Mouse (Mus musculus) 416B (cell line): ENCODE measurements at regions not wholly inside any gene's neighbourhood (a gene's known extent, or its start where the extent isn't known, plus 50 kb on each side); places are given as distances from the start of the nearest gene placed in this dataset.

Experiments
- DNase-seq: peaks from one replicate; pipeline ENCODE4 v3.0.0; 2011; ENCODE audit warnings: low read depth

DNA sequence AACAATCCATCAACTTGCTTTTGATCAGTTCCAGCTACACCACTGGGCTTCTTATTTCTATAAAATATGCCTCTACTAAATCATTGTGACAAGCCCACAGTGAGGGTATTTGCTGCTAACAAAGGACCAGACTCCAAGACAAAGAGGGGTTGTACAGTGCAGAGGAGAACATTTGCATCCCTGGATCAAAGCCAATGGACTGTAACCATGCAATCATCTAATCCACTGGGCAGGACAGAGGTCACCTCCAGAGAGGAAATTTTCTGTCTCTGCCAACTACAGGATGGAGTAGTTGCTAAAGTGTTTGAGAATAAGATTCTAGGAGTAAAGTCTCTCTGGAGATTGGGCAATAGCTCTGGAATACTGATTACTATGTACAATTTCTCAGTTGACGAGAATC is 272.9 kb downstream of the Cox7c start:
- DNase-seq: no peak

DNA sequence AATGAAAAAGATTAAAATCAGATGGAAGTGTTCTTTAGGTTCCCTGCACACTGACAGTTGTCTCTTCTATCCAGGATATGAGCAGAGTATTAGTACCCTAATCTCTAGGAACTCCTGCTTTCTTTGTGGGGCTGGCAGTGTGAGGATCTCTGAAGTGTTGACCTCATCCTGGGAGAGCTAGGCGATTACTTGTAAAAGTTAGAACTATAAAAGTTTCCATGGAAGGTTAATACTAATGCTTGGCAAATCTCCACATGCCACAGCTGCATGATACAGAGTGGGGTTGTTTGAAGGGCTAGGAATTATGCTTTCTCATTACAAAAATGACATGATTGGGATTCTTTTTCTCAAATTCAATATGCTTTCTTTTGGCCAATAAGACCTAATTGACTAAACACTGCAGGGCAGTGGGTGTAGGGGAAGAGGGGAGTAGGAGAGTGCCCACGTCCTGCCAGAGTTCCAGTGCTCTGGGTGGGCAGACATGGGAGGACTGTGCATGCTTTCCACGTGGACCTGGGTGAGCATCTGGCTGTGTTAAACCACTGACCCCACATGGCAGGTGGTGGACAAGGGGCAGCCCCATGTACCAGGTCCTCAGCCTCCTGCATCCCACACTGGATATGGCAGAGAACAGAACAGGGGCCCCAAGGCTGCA is 275.6 kb downstream of the Cox7c start:
- no peak for DNase-seq

DNA sequence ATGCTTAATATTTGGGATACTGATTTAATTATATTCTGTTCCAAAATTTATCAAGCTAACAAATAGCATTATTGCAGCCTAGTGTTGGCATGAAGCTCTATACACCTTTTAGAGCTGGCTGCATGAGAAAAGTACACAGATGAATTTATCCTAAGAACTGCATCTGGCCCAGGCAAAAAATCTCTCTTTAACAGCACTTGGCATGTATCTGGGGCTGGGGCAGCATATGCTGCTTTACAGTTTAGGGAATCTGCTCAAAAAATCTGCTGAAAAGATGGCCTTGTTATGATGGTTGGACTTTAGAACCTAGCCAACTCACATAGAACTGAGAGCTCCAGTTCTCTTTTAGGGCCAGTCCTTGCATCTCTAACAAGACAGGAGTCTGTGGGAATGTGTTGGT is 276.2 kb downstream of the Cox7c start:
- DNase-seq: no peak

DNA sequence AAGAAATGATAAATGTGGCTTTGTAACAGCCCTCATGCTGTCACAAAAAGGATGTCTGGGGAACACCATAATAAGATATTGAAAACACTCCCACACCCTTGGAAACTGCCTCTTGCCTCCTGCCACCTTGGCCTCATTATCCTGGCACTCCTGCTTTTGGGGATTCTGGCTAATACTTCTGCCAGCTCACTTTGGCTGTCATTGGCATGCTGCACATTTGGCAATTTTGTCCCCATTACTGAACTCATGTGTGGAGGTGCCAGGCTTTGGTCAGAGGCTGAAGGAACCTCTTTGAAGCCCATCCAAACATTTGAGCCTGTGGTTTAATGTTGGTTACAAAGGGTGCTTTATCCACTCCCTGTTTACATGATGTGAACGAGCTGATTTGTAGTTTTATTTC is 278.2 kb downstream of the Cox7c start:
- DNase-seq: no peak

DNA sequence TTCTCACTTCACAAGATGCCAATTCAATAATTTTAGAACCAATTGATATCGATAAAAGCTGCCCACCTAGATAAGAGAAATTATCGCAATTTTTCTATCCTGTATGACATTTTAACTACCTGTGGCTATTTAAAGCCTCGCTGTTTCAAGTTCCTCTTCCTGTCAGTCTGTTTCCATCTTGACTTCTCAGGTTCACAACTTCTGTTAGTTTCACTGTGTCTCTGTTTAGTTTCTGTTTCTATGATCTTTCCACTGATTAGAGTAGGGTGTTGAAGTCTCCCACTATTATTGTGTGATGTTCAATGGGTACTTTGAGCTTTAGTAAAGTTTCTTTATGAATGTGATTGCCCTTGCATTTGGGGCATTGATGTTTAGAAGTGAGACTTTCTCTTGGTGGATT is 322.1 kb downstream of the Cox7c start:
- peak; percentile 21 for DNase-seq

DNA sequence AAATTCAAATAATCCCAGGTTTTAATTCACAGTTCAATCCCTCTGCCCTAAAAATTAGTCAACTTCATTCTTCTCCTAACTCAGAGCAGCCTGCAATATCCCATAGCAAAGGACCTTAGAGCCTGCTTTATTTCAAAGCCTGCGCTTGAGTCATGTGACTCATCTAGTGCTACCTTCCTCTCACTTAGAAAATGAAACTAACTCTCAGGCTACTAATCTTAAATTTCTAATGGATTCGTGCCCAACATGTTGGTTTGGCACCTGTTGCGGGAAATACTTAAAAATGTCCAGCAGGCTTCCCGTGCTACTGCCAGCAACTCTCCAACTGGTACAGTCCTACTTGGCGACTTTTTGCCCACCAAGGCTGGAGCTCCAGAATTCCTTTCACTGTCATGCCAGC is 322.6 kb downstream of the Cox7c start:
- peak; percentile 47 for DNase-seq

DNA sequence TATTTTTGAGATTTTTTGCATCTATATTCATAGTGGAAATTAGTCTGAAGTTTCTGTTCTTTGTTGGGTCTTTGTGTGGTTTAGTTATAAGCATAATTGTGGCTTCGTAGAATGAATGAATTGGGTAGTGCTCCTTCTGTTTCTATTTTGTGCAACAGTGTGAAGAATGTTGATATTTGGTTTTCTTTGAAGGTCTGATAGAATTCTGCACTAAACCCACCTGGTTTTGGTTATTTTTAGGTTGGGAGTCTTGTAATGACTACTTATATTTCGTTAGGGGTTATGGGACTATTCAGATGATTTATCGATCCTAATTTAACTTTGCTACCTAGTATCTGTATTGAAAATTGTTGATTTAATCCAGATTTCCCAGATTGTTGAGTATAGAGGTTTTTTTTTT is 326.4 kb downstream of the Cox7c start:
- no peak for DNase-seq

DNA sequence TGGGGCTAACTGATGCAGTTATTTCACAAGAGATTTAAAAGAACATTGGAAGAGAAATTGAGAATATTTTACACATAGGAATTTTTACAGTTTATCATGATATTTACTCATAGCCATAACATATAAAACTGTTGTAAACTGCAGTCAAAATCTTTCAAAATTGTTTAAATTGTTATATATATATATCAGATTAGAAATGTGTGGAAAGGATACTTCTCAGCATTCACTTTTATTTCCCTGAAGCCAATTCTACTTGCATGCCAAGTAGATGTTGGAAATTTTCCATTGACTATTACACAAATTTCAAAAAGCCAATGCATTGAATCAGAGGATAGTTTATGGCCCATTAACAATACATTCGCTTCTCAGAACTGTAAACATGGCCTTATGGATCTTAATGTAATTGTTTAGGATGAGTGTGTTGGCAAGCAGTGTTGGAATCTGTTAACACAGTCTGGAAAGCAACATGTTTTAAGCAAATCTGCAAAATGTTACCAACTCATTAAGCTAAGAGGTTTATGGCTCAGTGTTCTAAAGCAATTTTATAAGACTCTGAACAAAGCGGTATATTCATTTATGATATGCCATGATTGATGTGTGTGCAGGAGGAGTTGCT is 330.7 kb downstream of the Cox7c start:
- DNase-seq: no peak

DNA sequence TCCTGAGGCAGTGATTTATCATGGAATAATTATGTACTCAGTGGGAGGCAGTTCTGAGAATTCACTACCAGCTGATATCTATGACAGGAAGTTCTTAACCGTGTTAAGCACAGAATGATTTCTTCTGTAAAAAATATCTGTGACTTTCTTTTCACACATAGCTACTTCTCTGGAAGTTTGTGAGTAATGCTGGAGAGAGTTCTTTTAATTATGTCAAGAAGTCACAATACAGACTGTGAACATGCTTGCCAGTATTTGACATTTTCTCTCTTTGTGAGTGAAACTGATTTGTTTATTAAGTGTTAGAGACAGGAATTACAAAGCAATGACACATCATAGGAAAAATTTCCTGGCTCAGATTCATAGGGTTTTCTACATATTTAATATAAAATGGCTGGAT is 354.3 kb downstream of the Cox7c start:
- no peak for DNase-seq
